Mouse (Mus musculus) left cerebral cortex, adult 18-20 months (tissue): ENCODE results near the gene Litaf. TPM values are rescaled to one million over a fixed set of nuclear protein-coding genes. Genes with fewer than 3 reads are reported as not detected.
"Not testable (repeated sequence)": the region's sequence is repeated elsewhere in the genome, so short reads cannot be mapped to it uniquely, and the experiment has no call there.

ENCODE experiments used
- DNase-seq, 2 experiments: peaks; one replicate each; pipeline ENCODE4 v3.0.0; 2021 to 2022; ENCODE audit warnings: low spot score in 2 of 2, mixed read lengths in 1 of 2
- total RNA-seq, 2 experiments: library from RNA; stranded (reverse); gene quantifications; 2 replicates each; pipeline ENCODE4 v1.2.3; 2021

Litaf gene
- total RNA-seq, 2 experiments from 2014 or later, result 11.4 to 12.1 TPM

DNA sequence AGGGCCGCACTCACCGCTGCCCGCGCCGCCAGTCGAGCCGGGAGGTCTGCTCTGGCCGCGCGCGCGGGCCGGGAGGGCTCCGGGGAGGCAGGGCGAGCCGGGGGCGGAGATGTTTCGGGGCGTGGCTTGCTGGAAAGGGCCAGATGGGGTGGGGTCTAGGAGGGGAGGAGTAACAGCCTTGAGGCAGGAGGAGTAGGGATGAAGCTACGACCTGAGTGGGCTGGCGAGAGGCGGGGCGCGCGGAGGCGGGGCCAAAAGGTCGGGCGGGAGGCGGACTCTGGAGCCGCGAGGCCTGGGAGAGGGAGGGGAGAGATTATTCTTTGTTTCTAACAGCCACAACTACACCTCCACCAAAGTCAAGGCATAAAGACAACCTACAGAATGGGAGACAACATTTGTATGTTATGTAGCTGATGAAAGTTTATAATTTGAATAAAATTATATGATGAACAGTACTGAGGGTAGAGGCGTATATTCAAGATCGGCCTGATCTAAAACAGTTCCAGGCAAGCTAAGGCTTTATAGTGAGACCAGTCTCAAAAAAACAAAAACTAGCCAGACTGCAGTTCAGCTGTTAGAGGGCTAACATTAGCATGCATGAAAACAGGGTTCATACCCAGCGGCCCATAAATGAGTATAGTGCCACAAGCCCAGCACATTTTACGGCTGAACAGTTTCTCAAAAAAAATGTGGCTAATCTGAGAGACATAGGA lies 72.8 kb downstream of the Litaf start:
- DNase-seq, result peak; percentile 67 to 68

DNA sequence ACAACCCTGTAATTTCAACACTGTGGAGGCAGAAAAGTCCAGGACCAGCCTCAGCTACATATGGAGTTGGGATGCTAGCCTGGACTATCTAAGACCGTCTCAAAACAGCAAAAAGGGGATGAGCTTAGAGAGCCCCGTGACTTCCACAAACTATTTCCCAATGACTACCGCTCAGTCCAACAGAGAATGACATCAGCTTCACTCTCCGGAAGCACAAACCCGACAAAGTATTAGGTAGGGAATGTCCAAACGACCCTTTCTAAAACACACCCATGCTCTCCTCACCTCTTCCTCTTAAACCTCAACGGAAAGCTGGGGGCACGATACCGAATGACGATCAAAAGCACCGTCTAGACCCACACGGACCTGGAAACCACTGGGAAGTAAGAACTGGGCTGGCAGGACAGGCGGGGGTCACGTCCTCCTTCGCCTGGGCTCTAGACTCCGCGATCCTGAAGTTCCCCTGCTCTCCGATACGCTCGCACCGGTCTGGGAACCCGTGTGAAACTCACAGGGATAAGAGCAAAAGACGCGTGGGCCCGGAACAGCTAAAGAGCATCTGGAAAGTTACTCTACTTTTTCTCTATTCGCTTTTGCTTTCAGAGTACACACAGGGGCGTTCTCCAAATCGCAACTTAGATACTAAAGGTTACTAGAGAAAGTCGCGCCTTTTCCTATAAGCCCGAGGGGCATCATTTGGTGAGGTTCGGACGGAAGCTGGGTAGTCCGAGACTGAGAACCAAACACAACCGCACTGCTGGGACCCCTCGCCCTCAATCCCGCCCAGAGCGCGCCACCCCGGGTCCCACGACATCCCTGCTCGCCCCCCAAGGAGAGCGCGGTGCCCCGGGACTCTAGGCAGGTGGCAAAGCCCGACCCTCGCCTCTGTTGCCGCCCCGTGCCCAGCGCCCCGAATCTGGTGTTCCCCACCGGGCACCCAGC lies 73.6 kb downstream of the Litaf start:
- DNase-seq, result peak in 1 of 2 experiments; percentile 48

DNA sequence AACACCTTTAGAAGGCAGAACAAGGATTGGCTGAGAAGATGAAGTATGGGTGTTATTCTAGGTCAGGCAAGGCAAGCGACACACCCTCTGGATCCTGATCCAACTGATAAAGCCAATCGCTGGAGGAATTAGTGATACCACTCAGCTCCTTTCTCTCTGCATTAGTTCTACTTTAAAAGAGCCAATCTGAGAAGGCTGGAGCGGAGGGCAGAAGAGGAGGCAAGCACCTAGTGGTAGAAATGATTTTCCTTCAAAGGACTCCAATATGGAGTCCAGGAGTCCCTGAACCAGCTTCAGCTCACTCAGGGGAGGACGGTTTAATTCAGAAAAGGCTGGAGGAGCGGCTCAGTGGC lies 74.2 kb downstream of the Litaf start:
- DNase-seq, result no peak

- no peak for DNase-seq
Observed at GRCm38 (mm10) chr16:10990763-10991162, 75.2 kb downstream of the Litaf start.

GRCm38 (mm10) chr16:10989896-10990295 lies 76.1 kb downstream of the Litaf start:
- no peak for DNase-seq

DNA sequence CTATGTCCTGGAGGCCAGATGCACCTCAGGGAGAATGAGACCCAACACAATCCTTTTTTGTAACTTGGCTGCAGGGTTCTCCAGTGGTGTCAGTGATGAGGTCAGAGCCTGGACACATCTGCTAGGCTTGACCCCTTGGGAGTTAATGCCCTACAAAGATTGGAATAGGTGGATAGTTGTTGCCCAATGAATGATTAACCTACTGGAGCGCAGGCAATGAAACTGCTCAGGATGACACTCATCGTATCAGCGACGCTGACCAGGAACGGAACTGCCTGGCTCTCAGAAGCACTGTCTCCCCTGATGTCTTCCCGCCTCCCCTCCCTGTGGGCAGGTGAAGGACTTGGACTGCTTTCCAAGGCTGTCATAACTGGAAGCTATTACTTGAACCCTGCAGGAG lies 76.6 kb downstream of the Litaf start:
- no peak for DNase-seq

DNA sequence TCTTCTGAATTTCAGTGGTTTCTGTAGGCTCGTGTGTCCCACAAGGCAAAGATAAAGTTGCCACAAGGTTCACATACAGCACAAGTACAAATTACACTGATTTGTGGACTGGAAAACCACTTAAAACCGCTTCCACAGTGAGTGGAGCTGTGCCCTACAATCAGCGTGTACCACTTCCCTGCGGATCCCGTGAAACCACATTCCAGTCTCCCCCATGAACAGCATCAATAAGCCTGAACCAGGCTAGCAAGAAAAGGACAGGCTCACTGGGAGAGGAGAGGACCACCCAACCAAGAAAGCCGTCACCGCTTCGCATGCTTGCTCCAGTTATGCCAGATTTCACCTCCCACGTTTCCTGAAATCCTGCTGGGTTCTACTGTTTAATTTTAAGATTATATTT lies 77.7 kb downstream of the Litaf start:
- DNase-seq, result no peak

DNA sequence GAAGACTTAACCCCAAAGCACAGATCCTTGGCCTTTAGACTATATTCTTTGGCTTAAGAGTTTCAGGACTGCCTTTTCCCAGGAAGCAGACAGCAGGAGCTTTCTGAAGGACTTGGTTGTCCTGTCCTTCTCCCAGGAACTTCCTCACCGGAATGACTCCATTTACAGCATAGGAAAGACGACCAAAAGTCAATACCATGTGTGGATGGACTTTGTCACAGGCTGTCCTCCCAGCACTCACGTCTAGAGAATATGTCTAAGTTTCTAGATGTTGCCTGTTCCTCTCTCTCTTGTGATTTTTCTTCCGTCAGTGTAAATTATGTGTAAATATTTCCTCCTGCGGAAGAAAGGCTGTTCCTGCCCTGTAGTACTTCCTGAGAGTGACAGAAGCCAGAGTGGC lies 81.4 kb downstream of the Litaf start:
- DNase-seq, result no peak

DNA sequence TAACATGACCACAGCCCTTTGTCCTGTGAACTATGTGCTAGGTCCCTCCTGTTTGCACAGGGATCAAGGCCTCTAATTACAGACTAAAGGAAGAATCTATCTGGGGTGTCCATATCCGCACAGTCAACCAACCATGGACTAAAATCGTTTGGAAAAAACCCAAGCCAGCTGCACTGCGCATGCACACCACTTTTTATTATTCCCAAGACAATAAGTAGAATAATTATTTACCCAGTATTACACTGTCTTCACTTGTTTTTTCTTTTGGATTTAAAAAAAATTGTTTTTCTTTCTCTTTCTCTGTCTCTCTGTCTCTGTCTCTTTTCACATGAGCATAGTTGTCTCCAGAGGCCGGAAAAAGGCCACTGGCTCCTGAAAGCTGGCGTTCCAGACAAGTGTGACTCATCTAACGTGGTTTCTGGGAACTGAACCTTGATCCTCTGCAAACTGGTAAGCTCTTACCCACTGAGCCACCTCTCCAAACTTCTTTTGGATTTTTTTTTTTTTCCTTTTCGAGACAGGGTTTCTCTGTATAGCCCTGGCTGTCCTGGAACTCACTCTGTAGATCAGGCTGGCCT lies 84.4 kb downstream of the Litaf start:
- DNase-seq, result no peak

- no peak for DNase-seq
Observed at GRCm38 (mm10) chr16:10979064-10979803, 86.7 kb downstream of the Litaf start.

DNA sequence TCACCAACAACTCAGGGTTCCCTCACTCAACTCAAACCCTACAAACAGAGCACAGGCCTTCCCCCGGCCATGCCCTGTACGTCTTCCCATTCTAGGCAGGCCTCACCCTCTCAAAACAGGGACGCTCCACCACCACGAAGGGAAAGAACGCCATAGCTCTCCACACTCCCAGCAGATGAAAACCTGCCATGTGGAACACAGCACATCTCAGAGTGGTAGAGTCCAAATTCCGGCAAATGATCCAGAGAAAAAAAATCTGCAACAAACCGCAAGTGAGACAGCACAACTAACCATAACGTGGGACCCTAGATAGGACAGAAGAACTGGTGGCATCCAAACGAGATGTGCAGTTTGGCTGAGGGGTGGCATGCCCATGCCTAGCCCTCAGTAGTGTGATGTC lies 88.1 kb downstream of the Litaf start:
- no peak for DNase-seq

DNA sequence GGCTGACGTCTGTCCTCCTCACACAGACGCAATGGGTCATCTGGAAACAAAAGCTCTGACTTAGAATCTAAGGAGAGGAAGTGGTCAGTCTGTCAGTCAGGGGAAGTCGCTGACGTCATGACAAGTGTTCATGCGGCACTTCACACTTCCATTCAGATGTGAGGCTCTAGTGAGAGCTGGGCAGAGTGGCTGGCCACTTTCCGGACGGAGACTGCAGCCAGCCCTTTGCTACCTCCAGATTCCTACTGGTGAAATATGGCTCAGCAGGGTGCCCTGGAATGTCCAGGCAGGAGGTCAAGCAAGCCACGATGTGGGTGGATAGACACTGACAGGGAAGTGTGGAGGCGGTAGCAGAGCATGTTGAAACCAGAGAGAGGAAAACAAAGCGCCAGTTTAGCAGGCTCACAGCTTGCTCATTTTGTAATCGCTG lies 89.7 kb downstream of the Litaf start:
- no peak for DNase-seq

DNA sequence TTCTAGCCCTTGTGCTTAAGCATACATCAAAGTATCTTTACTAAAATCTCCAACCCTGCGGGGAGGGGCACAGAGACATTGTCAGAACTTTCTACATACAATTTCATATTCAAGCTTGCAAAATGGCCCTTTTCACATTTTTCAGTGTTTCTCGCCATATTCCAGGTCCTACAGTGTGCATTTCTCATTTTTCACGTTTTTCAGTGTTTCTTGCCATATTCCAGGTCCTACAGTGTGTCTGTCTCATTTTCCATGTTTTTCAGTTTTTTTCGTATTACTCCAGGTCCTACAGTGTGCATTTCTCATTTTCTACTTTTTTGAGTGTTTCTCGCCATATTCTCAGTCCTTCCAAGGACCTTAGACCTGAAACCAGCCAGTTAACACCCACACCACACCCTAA lies 91.0 kb downstream of the Litaf start:
- no peak for DNase-seq

GRCm38 (mm10) chr16:10974037-10974446 lies 91.9 kb downstream of the Litaf start:
- DNase-seq, result no peak

GRCm38 (mm10) chr16:10972259-10972658 lies 93.7 kb downstream of the Litaf start:
- DNase-seq, result no peak

DNA sequence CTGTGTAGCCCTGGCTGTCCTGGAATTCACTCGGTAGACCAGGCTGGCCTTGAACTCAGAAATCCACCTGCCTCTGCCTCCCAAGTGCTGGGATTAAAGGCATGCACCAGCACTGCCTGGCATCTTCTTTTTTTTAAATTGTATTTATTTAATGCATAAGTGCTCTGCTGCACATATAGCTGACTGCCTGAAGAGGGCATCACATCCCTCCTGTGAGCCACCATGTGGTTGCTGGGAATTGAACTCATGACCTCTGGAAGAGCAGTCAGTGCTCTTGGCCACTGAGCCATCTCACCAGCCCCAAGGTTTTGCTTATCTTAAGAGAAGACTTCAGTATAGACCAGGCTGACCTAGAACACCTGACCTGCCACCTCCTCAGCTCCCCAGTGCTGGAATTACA lies 96.0 kb downstream of the Litaf start:
- not testable (repeated sequence) for DNase-seq

DNA sequence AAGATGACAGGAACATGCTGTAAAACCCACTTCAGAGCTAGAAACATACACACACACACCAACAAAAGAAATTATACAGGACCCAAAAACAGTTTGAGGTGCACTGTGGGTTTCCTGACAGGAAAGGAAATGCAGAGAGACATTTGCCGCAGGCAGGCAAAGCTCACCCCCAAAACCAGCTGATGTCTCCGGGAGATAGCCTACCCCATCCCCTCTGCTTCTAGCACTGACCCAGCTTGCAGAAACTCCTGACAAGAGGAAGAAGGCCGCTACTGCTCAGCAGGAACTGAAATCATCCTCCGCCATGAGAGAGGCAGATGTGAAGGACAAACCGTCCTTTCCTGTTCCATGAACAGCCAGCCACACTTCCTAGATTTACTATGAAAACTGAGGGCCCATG lies 96.6 kb downstream of the Litaf start:
- DNase-seq, result no peak

DNA sequence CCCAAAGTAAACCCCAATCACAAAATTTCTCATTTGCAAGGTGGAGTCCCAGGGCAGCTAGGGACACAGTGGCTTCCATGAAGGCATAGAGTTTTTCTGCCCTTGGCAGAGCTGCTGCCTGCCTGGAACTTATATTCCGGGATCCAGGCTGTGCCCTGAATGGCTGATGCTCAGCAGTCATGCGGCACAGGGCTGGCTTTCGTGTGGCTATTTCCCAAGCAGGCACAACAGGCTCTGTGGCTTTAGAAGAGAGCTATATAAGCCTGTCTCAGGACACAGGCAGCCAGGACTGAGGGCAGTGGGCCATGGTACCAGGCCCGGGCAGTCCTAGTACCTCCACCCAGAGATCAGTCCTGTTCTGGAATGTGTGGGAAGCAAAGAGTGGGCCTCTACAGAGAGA lies 97.7 kb downstream of the Litaf start:
- no peak for DNase-seq

GRCm38 (mm10) chr16:10967756-10968155 lies 98.2 kb downstream of the Litaf start:
- no peak for DNase-seq

GRCm38 (mm10) chr16:10967013-10967412 lies 98.9 kb downstream of the Litaf start:
- no peak for DNase-seq

DNA sequence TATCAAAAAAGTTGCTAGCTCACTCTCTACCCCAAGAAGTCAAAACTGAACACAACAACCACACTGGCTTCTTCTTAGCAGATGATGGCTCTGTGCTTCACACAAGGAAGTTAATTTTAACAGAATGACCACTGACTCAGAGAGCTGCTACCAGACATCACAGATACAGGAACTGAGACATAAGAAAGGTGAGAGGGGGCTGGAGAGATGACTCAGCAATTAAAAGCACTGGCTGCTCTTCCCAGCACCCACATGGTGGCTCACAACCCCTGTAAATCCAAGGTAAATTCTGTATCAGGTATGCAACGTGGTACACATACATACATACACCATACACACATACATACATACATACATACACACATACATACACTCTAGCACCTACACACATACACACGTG lies 100.9 kb downstream of the Litaf start:
- DNase-seq, result no peak
